Mouse (Mus musculus) heart, embryonic 15.5 days (tissue): ENCODE measurements around the gene Tesk2. TPM values are rescaled to one million over a fixed set of nuclear protein-coding genes. Genes with fewer than 3 reads are reported as not detected.

Experiments used
- ATAC-seq: fragments of 200-750 bp; cut with Nextera tagmentation; replicated peaks from 2 replicates; pipeline ENCODE4 v1.8.0; 2017; ENCODE audit warnings: low read depth, moderate TSS enrichment; ENCODE audit not compliant: insufficient number of reproducible peaks, insufficient read depth, low FRiP score
- H3K27ac ChIP-seq: fragments of 300-500 bp; sonication (generic); 2 replicates; pipeline ENCODE4 v1.5.1; 2015; ENCODE audit warnings: mild to moderate bottlenecking, inconsistent platforms
- H3K27me3 ChIP-seq: fragments of 300-500 bp; sonication (generic); 2 replicates; pipeline ENCODE4 v1.6.1; 2015; ENCODE audit warnings: inconsistent platforms
- H3K36me3 ChIP-seq: fragments of 300-500 bp; sonication (generic); 2 replicates; pipeline ENCODE4 v1.6.1; 2015; ENCODE audit warnings: mild to moderate bottlenecking, inconsistent platforms
- H3K4me1 ChIP-seq: fragments of 300-500 bp; sonication (generic); replicated peaks from 2 replicates; pipeline ENCODE4 v1.6.1; 2015; ENCODE audit warnings: inconsistent platforms
- H3K4me2 ChIP-seq: fragments of 300-500 bp; sonication (generic); 2 replicates; pipeline ENCODE4 v1.6.1; 2015; ENCODE audit warnings: inconsistent platforms, mild to moderate bottlenecking, moderate library complexity
- H3K4me3 ChIP-seq: fragments of 300-500 bp; sonication (generic); 2 replicates; pipeline ENCODE4 v1.5.1; 2015; ENCODE audit warnings: mild to moderate bottlenecking, inconsistent platforms
- H3K9ac ChIP-seq: fragments of 300-500 bp; sonication (generic); 2 replicates; pipeline ENCODE4 v1.6.1; 2015; ENCODE audit warnings: mild to moderate bottlenecking, inconsistent platforms
- H3K9me3 ChIP-seq: fragments of 300-500 bp; sonication (generic); replicated peaks from 2 replicates; pipeline ENCODE4 v1.6.1; 2016; ENCODE audit warnings: inconsistent platforms
- WGBS: fragments of 180-500 bp; shearing (Covaris S2); methylation state at CpG from one replicate; pipeline ENCODE4 v1.1.7; 2015; ENCODE audit warnings: mixed read lengths; 5-methylcytosine and 5-hydroxymethylcytosine counted together
- polyA plus RNA-seq: library from polyadenylated mRNA; unstranded; fragments of >200 nt; fragmentation: Nextera tagmentation; extraction: Ambion mirVana; gene quantifications from 2 replicates; pipeline ENCODE4 v1.2.1, GENCODE M21; 2015

Tesk2 gene
- polyA plus RNA-seq, 1 experiment from 2014 or later = 3.0 TPM

DNA sequence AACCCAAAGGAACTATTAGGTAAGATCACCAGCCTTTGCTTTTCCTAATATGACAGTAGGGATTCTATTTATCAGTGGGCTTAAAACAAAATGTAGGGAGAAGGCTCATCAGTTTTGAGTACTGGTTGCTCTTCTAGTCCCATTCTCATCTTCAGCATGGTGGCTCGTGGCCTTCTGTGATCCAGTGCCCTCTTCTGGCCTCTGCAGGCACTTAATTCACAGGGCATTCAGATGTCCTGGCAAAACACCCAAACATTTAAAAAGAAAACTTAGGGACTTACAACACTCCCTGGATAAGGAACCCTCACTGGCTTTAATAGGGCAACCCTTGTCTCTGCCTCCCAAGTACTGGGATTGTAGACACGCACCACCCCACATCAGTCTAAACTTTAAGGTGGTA is 73.5 kb downstream of the Tesk2 start:
- Histone ChIP-seq H3K9ac (no peak overlapping the region), H3K27ac (no peak overlapping the region), H3K4me3 (no peak overlapping the region), H3K36me3 (no peaks in the 10 kb centered on the region), H3K27me3 (no peaks in the 10 kb centered on the region), H3K4me2 (no peak overlapping the region), H3K4me1 (peaks cover 9% of the 10 kb centered on the region), H3K9me3 (no peaks in the 10 kb centered on the region)
- WGBS = 75% methylated on average over 2 of the region's 2 CpGs
- no peak for ATAC-seq

DNA sequence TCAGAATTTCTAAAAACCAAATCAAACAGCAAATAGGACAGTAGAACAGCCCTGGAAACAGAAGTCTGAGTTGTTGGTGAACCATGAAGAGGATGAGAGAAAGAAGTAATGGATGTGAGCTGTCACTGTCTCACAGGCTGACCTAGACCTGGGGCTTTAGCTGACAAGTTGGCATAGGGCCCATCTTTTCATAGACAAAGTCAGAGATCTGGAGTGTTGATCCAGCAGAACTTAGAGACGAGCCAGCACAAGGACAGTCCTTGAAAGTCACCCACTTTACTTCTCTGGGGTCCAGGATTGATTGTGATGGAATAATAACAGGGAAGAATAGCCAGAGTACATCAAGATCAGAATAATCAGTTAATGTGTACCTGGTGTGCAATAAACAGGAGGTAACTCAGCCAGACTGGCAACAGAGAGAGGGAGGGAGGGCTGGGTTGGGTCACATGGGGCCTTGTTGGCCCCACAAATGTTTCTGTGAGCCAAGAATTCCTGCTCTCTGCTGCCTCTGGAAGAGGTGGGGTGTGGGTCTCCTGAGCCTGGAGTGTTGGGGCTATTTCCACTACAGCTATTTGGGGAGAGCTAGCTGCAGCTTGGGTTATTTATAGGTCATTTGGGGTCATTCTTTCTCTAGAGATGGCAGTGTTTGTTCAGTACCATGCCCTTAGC is 75.8 kb downstream of the Tesk2 start:
- WGBS = 39% methylated on average over 1 of the region's 1 CpGs
- Histone ChIP-seq H3K27me3 (no peaks in the 10 kb centered on the region), H3K9me3 (no peaks in the 10 kb centered on the region), H3K27ac (peak overlapping the region; percentile 84), H3K4me2 (peak overlapping the region; percentile 29; the same call in 1 of the 2 replicates), H3K4me3 (no peak overlapping the region), H3K36me3 (no peaks in the 10 kb centered on the region), H3K4me1 (peaks cover 9% of the 10 kb centered on the region), H3K9ac (no peak overlapping the region)
- peak; percentile 85 for ATAC-seq

DNA sequence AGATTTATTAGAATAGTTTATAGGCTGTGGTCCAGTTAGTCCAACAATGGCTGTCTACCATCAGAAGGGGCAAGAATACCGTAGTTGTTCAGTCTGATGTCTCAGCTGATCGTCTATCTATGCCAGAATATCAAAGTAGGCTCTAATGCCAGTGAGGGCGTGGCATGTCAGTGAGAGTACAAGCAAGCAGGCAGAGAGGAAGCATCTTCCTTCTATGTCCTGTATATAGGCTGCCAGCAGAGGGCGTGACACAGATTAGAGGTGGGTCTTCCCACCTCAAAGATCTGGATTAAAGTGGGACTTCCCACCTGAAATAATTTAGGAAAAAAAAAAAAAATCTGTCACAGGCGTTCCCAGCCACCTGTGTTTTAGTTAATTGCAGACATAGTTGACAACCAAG is 79.2 kb downstream of the Tesk2 start:
- ATAC-seq = no peak
- 39% methylated on average over 5 of the region's 5 CpGs for WGBS
- no peak overlapping the region for H3K27ac ChIP-seq
- no peaks in the 10 kb centered on the region for H3K27me3 ChIP-seq
- no peak overlapping the region for H3K4me2 ChIP-seq
- peaks cover 30% of the 10 kb centered on the region for H3K36me3 ChIP-seq
- no peaks in the 10 kb centered on the region for H3K9me3 ChIP-seq
- no peak overlapping the region for H3K9ac ChIP-seq
- no peak overlapping the region for H3K4me3 ChIP-seq
- H3K4me1 ChIP-seq = peaks cover 9% of the 10 kb centered on the region

DNA sequence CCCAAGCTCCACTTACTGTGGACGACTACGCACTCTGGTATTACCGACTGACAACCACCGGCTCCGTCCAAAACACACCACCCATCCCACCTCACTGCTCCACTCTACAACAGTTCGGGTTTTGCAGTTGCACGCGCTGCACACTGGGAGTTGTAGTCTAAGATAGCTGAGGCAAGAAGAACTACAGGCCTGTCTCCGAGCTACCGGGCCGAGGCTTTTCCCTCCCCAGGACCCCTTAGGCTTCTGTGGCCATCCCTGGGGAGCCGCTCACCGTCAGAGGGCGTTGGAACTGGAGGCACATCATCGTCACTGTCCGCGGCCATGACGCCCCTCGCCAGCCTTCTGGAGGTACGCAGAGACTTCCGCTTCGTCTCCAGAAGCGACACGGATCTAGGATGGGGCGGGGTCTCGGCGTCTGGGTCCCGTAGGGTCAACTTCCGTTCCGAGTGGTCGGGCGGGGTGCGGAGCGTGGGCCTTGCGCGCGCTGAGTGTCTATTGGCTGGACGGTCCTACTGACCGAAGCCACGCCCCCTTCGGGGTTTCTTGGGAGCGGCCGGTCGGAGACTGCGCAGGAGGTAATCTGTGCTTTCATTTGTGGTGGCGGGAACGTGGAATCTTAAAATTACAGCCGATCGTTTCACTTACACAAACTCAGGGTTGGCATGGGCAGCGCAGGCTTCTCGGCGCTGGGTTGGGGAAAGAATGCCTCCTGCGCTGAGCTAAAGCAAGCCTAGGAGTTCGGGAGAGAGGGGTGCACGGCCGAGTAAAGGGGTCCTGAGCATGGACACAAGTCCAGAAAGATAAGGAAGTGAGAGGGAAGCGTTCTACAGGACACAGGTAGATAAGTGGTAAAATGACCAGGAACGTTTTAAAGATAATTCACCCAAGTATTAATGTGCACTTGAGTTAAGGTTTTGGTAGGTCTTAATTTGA is 86.7 kb downstream of the Tesk2 start, which contains the start of the genes Toe1 and Mutyh:
Gene Toe1 (minus strand): TSS at position 444 of the 933 bp plus-strand sequence.
Gene Mutyh (plus strand): TSS at position 527 of the 933 bp plus-strand sequence.
- Histone ChIP-seq H3K4me3 (peak within 1 kb of the TSS; percentile 91), H3K9me3 (no peaks in the 10 kb centered on the region), H3K9ac (peak within 1 kb of the TSS; percentile 81), H3K4me1 (peaks cover 13% of the 10 kb centered on the region), H3K36me3 (peaks cover 32% of the 10 kb centered on the region), H3K27me3 (no peaks in the 10 kb centered on the region), H3K4me2 (peak within 1 kb of the TSS; percentile 71), H3K27ac (peak within 1 kb of the TSS; percentile 92)
- peak; percentile 99 for ATAC-seq
- WGBS = under 1% methylated on average over 58 of the region's 58 CpGs

DNA sequence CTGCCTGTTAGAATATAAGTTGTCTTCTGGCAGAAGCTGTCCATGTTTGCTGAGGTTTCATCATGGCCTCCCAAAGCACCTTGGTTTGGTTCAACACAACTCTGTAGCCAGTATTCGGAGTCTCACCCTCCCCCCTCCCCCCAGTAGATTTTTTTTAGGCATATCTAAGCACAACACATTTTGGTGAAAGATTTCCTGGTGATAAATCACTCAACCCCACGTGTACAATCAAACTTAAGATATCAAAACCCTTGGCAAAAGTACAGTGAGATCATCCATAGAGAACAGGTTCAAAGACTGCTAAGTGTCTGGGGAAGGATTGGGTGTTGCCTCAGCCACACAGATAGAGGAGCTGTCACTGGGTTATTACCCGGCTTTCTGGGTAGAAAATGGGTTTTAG is 90.3 kb downstream of the Tesk2 start:
- Histone ChIP-seq H3K9ac (no peak overlapping the region), H3K27me3 (no peaks in the 10 kb centered on the region), H3K9me3 (no peaks in the 10 kb centered on the region), H3K4me1 (peaks cover 13% of the 10 kb centered on the region), H3K4me2 (no peak overlapping the region), H3K27ac (no peak overlapping the region), H3K36me3 (no peaks in the 10 kb centered on the region), H3K4me3 (no peak overlapping the region)
- WGBS = 67% methylated on average over 3 of the region's 3 CpGs
- ATAC-seq = no peak

DNA sequence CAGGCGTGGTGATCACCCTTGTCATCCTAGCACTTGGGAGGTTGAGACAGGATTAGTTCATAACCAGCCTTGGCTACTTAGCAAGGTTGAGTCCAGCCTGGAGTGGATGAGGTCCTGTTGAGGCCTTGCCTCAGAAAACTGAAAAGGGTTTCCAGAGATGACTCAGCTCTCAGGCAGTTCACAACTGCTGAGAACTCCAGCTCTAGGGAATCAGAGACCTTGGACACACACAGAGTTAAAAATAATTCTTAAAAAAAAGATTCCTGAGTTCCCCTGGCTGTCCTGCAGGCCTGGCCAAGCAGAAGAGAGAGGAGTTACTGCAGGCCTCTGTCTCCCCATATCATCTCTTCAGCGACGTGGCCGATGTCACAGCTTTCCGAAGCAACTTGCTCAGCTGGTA is 94.5 kb downstream of the Tesk2 start:
- ATAC-seq = no peak
- Histone ChIP-seq H3K9me3 (no peaks in the 10 kb centered on the region), H3K9ac (no peak overlapping the region), H3K4me3 (no peak overlapping the region), H3K4me2 (no peak overlapping the region), H3K27ac (no peak overlapping the region), H3K36me3 (no peaks in the 10 kb centered on the region), H3K4me1 (no peaks in the 10 kb centered on the region), H3K27me3 (peaks cover 6% of the 10 kb centered on the region; the same call in 1 of the 2 replicates)
- WGBS = 60% methylated on average over 5 of the region's 5 CpGs

DNA sequence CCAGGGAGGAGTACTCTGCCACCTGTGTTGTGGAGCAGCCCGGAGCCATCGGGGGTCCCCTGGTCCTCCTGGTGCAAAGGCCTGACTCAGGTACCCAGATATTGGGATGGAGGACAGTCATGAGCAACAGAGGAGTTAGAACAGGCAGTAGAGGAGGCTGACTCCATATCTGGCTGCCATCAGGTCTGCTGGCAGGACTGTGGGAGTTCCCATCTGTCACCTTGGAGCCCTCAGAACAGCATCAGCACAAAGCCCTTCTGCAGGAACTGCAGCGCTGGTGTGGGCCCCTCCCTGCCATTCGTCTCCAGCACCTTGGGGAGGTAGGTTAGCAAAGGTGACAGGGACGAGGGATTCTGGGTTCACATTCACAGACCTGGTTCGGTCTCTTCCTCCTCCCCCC is 96.7 kb downstream of the Tesk2 start:
- Histone ChIP-seq H3K27ac (no peak overlapping the region), H3K4me1 (peaks cover 8% of the 10 kb centered on the region), H3K4me2 (no peak overlapping the region), H3K4me3 (no peak overlapping the region), H3K9ac (no peak overlapping the region), H3K9me3 (no peaks in the 10 kb centered on the region), H3K27me3 (peaks cover 15% of the 10 kb centered on the region), H3K36me3 (no peaks in the 10 kb centered on the region)
- ATAC-seq = no peak
- 89% methylated on average over 6 of the region's 6 CpGs for WGBS

DNA sequence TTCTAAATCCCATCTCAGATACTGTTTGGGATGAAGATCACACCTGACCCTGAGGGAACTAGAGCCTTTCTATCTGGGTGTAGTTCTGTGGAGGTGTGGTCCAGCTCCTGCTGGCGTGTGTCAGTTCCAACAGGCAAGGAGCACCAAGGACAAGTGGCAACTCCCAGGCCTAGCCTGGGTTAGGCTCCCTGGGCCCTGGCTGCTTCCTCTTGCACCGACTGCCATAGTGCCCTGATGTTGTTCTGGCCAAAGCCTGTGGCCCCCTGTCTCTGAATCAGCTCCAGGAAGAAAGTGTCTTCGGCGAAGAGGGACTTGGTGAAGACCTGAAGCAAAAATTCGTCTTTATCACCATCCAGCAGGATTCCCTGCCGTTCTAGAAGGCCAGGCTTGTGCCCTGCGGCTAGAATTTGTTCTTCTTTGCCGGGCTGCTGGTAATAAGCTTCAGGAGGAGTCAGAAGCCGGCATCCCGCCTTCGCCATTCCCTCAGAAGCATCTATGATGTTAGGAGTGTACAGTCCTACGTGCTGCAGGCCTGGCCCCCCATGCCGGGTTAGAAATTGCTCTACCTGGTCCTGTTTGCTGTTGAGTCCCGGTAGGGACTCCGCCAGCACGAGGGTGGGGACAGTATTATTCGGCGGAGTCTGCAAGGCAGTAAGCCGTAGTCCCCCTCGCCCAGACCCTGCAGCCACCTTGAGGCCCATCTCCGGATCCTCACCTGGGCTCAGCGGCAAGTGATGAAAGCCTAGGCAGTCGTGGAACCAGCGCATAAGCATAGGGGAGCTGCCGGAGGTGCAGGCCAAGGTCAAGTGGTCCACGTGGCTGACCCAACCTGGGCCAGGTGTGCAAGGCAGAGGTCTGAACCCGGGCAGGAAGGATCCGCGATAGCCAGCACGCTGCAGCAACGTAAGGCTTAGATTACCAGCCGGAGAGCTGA is 99.5 kb downstream of the Tesk2 start:
- H3K9me3 ChIP-seq = no peaks in the 10 kb centered on the region
- peak overlapping the region; percentile 99 for H3K4me2 ChIP-seq
- no peaks in the 10 kb centered on the region for H3K36me3 ChIP-seq
- WGBS = 27% methylated on average over 32 of the region's 32 CpGs
- H3K4me1 ChIP-seq = peaks cover 15% of the 10 kb centered on the region
- peak overlapping the region; percentile 51 for H3K9ac ChIP-seq
- no peak overlapping the region for H3K27ac ChIP-seq
- no peak for ATAC-seq
- H3K27me3 ChIP-seq = peaks cover 15% of the 10 kb centered on the region
- peak overlapping the region; percentile 57 for H3K4me3 ChIP-seq

DNA sequence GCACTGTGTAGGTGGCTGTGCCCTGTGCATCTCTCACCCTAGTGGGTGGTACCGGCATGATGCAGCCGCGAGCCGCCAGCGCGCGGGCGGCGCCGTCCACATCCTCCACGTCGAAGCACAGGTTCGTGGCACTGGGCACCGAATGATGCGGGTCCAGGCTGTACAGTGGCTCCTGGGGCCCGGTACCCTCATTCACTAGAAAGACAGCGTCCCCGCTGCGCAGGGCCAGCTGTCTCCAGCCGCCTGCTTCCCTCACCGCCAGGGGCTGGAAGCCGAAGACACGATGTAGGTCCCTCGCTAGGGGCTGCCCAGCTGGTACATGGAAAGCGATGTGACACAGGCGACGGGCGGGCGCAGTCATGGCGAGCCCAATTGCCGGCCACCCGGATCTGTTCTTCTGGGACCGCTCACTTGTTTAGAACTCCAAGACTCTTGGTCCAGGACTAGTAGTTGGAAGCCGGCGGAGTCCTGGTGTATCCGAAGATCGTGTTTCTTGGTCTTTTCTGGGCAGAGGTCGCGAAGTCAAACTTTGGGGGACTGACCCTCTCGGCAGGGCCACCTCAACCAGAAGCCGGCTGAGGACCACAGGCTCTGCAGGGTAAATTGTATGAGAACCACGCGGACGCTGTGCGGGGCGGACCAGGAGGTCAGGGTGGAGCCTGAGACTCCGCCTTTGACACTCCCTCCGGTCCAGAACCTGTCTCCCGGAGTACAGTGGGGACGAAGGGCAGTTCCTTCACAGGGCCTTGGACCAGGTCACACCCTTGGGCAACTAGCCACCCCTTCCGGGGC is 100.3 kb downstream of the Tesk2 start:
- WGBS = under 1% methylated on average over 51 of the region's 51 CpGs
- H3K27ac ChIP-seq = no peak overlapping the region

DNA sequence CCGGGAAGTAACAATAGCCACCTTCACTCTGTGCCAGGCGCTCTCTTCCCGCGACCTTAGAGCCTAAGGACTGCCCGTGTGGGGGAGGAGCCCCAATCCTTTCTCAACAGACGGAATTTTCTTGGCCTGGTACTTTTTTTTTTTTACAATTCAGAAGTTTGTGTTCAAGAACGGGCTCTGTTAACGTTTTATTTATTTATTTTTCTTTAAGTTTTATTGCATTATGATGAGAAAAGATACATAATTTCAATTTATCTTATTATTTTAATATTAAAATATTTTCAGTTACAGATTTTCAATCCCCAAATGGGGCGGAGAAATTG is 100.9 kb downstream of the Tesk2 start, which contains the start of gene Hpdl:
Gene Hpdl (minus strand): TSS at position 14 of the 323 bp plus-strand sequence.
- 11% methylated on average over 9 of the region's 9 CpGs for WGBS
- ATAC-seq = no peak
- peaks cover 15% of the 10 kb centered on the region for H3K27me3 ChIP-seq

More for the DNA sequence above, 100.3 kb downstream of the Tesk2 start:
- H3K4me1 ChIP-seq = peaks cover 18% of the 10 kb centered on the region
- H3K9me3 ChIP-seq = no peaks in the 10 kb centered on the region
- peak overlapping the region; percentile 51 for H3K9ac ChIP-seq
- H3K36me3 ChIP-seq = no peaks in the 10 kb centered on the region
- peak overlapping the region; percentile 57 for H3K4me3 ChIP-seq
- ATAC-seq = peak; percentile 70
- peaks cover 15% of the 10 kb centered on the region for H3K27me3 ChIP-seq
- peak overlapping the region; percentile 99 for H3K4me2 ChIP-seq

More for the DNA sequence above, 100.9 kb downstream of the Tesk2 start, which contains the start of gene Hpdl:
- Histone ChIP-seq H3K4me3 (peak within 1 kb of the TSS; percentile 57), H3K9ac (peak within 1 kb of the TSS; percentile 51), H3K4me2 (peak within 1 kb of the TSS; percentile 99), H3K36me3 (no peaks in the 10 kb centered on the region), H3K4me1 (peaks cover 18% of the 10 kb centered on the region), H3K27ac (no peak within 1 kb of the TSS), H3K9me3 (no peaks in the 10 kb centered on the region)
